Mouse (Mus musculus): ENCODE data around the gene Aym1.
"Not testable (repeated sequence)": the region's sequence is repeated elsewhere in the genome, so short reads cannot be mapped to it uniquely, and the experiment has no call there.

Gene Aym1

GRCm38 (mm10) chr5:113354311-113354710 is 2.8 kb upstream of the Aym1 start:
- no peak for DNase-seq (ENCODE audit: low read depth, low spot score)

DNA sequence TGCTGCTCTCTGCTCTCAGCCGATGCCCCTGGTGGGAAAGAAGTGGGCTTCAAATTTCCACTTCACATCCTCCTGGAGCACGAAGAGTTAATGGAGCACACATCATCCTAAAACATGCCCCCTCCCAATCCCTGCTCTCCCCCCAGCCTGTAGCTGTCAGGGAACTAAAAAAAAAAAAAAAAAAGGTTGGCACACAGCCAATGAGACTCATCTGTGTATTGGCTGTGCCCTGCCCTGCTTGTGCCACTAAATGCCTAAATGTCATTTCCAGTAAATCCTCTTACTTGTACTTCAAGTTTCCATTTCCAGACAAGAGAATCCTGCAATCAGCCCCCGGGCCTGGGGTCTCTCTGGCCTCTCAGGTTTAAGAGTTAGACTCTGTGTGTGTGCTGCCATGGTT is 562 bp downstream of the Aym1 start:
- no peak for DNase-seq (ENCODE audit: low read depth, low spot score)

DNA sequence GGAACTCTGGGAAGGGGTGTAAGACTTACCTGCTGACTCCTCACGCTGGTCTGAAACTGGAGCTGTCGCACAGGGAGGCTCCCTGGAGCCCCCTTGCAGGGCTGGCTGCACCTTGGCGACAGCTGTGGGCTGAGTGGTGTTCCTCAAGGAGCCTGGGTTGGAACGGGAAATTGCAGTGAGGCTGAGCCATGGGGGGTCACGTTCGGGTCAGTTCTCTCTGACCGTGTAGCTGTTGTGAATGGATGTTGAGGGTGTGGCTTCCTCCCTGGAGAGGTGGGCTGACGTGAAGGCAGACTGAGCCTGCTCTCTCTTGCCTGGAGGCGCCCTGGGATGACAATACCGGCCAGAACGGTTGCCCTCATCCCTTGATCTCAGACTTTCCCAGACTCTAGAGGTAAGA is 1.7 kb downstream of the Aym1 start:
- DNase-seq (ENCODE audit: low read depth, low spot score): no peak

GRCm38 (mm10) chr5:113361283-113361682 is 4.2 kb downstream of the Aym1 start:
- DNase-seq (ENCODE audit: low read depth, low spot score): no peak

DNA sequence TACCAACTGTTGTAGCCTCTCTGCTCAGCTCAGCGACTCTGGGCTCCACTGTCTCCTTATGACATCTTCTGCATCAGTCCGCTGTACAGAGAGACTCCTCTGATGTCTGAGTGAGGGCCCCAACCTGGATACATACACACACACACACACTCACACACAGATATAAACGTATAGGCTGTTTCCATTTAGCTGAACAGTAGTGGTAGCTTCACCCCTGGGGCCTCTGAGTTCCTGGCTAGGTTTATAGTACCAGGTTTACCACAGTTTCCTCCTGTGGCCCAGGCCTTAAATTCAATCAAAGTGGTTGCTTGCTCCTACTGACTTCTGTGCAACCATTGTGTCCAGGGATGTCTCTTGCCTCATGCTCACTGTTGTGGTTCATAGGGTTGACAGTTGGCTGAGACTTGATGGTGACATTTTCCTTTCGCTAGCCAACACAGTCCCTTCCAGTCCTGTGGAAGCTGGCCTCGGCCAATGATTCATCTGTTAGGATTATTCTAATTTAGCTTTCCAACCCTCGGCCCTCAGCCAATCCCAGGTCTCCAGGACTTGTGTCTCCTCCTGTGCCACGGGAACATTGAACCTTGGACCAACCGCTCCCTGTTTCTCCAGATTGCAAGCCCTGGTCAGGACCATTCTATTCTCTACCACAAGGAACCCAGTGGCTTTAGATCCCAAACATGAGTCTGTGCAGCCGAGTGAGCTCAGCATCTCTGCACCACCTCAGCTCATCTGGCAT is 5.3 kb downstream of the Aym1 start:
- no peak for DNase-seq (ENCODE audit: low read depth, low spot score)

DNA sequence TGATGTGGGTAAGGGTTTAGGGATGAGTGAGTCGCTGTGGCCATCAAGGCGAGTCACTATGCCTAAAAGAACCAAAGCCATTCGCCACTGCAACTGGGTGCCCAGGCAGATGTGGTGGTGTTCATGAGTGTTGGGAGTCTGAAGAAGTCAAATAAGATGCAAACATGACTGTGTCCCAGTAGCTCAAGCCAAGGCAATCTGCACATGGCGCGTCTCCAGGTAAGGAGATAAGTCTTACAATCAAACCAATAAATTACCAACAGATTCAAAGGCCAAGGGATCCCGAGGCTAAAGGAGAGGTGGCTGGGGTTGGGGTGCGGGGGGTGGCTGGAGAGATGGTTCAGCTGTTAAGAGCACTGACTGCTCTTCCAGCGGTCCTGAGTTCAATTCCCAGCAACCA is 6.1 kb downstream of the Aym1 start:
- DNase-seq (ENCODE audit: low read depth, low spot score): no peak

DNA sequence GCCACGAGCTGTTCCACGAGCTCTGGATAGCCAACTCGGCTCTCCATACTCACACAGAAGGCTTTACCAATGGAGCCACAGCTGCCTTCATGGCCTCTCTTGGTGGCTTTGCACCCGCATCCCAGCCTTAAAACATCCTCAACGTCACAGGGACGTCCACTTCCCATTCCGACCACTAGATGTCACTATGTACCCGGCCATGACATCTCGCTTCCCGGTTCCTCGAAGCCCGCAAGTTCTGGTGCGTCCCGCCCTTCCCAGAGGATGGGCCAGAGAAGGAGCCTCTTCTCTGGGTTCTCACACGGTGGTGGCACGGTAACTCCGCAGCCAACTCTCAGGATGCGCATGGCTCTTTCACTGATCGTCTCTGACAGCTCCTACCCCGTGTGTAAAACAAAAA is 8.8 kb downstream of the Aym1 start:
- peak; percentile 41 for DNase-seq (ENCODE audit: low read depth, low spot score)

GRCm38 (mm10) chr5:113367726-113368125 is 10.6 kb downstream of the Aym1 start:
- not testable (repeated sequence) for DNase-seq (ENCODE audit: low read depth, low spot score)

GRCm38 (mm10) chr5:113369262-113369868 is 12.3 kb downstream of the Aym1 start:
- no peak for DNase-seq (ENCODE audit: low read depth, low spot score)

DNA sequence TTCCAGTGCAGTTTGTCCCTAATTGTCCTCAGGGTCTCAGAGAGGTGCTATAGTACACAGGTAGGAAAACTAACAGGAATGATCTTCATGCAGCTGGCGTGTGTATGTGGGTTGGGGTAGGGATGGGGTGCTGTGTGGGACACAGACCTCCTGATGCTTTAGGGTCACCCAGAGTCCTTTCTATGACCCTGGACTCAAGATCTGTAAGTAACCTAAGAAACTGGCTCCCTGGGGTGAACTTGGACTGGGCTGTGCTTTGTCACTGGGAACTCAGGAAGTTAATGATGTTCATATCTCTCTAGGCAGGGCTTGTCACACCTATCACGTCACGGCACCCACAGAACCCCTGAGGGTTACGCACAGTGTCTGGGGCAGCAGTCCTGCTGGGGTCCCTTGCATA is 15.4 kb downstream of the Aym1 start:
- DNase-seq (ENCODE audit: low read depth, low spot score): no peak

- DNase-seq (ENCODE audit: low read depth, low spot score): no peak
Observed at GRCm38 (mm10) chr5:113372995-113373950, 16.2 kb downstream of the Aym1 start.

DNA sequence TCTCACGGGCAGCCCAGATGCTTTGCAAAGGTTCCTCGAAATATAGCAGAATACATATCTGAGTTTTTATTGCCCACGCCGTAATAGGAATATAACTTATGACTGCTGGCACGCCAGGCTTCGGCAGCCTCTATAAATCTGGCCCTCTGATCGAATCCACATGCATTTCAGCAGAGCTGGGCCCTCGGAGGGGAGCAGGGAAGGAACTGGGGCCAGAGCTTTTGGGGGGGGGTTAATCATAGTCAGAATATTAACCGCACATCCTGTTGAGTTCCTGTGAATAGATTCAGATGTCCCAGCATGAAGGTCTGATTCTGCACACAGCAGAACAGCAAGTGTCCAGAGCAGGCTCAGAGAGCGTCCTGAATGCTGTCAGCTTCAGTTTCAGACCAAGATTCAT is 17.2 kb downstream of the Aym1 start:
- no peak for DNase-seq (ENCODE audit: low read depth, low spot score)

- DNase-seq (ENCODE audit: low read depth, low spot score): no peak
Observed at GRCm38 (mm10) chr5:113375783-113376182, 18.7 kb downstream of the Aym1 start.

GRCm38 (mm10) chr5:113376292-113376691 is 19.2 kb downstream of the Aym1 start:
- no peak for DNase-seq (ENCODE audit: low read depth, low spot score)

GRCm38 (mm10) chr5:113379416-113379815 is 22.3 kb downstream of the Aym1 start:
- no peak for DNase-seq (ENCODE audit: low read depth, low spot score)

DNA sequence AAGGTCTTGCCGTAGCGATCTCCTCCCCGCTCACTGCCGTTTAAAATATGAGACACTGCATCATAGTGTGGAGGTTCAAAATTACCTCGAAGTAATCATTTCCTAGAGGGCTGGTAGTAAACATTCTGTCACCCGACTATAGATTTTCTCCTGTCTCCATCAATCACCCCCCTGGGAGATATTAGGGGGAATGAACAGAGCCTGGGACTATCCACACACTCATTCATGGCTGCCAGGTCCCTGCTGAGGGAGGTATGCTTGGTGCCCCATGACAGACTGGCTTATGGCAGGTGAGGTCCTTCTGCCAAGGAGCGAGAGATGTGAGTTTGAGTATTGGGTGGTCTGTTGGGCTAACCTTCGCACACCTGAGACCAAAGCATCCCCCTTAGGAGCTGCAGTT is 23.5 kb downstream of the Aym1 start:
- DNase-seq (ENCODE audit: low read depth, low spot score): no peak

DNA sequence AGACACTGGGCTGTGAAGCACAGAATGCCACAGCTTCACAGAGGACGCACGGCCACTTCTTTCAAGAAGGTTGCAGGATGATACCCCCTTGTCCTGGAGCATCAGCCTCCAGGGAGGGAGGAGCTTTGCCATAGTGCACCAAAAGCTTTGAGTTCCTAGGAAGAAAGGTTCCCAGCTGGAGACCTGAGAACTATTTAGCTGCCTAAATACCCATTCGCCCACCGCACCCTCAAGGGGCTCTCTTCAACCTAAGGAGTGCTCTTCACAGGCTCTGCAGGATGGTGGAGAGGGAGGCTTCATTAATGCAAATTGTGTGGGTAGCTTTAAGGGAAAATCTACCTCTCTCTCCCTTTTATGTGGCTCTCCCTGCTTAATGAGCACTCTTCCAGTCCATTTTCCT is 25.5 kb downstream of the Aym1 start:
- no peak for DNase-seq (ENCODE audit: low read depth, low spot score)

- no peak for DNase-seq (ENCODE audit: low read depth, low spot score)
Observed at GRCm38 (mm10) chr5:113393766-113394165, 36.7 kb downstream of the Aym1 start.

GRCm38 (mm10) chr5:113396286-113396934 is 39.3 kb downstream of the Aym1 start:
- no peak for DNase-seq (ENCODE audit: low read depth, low spot score)

DNA sequence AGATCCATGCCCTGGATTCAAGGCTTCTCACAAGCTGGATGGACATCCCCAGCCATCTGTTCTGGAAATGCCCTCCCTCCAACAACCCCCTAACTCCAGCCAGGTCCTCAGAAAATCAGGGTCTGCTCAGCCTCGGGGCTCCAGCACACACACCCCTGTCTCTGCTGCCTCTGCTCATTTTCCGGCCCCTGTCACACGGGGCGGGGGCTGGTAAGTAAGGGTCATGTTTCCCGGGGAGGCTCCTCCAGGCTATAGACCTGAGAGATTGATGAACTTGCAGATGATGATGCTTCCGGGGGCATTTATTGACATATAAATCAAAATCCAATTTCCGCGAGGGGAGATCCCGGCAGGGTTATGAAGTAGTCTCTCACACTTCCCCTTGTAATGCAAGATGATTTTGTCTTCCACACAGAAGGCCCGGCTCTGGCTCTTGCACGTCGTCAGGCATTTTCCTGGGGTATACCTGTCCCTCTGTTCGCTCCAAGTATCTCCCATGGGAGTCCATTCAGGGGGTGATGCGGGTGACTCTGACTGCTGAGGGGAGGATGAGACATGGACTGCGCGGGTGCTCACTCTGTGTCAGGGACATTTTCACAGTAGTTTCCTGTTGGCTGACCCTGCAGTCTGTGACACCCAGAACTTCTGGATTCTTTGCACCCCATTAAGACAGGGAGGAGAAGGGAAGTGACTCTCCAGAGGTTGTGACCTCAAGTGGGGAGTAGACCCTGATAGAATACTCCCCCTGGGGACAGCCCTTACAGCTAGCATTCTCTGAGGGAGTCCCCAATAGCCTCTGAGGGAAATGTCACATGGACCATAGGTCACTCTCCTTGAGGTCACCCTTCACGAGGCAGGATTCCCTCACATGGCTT is 40.6 kb downstream of the Aym1 start:
- DNase-seq (ENCODE audit: low read depth, low spot score): no peak

GRCm38 (mm10) chr5:113402702-113403101 is 45.6 kb downstream of the Aym1 start:
- peak; percentile 29 for DNase-seq (ENCODE audit: low read depth, low spot score)

Data from skeletal muscle tissue, adult 2 months (tissue).